Mouse (Mus musculus): ENCODE measurements around the gene Chit1. TPM values are rescaled to one million over a fixed set of nuclear protein-coding genes. Genes with fewer than 3 reads are reported as not detected.

Chit1 gene
- polyA plus RNA-seq, 1 experiment from 2014 or later, result 1.7 TPM

GRCm38 (mm10) chr1:134152626-134153590, 41.9 kb downstream of the Chit1 start:
- Histone ChIP-seq H3K4me3 (ENCODE audit: low read depth, low read length) (no peak overlapping the region), H3K9ac (ENCODE audit: low read depth, low read length) (no peak overlapping the region; the same call in 1 of the 2 replicates), H3K9me3 (replicated peaks; ENCODE audit: control insufficient read depth, low read length) (peaks cover 3% of the 10 kb centered on the region; the same call in 1 of the 2 replicates), H3K27me3 (ENCODE audit: control insufficient read depth, insufficient read depth, low read length) (no peaks in the 10 kb centered on the region), H3K4me1 (ENCODE audit: control insufficient read depth, insufficient read depth, low read length) (peaks cover 6% of the 10 kb centered on the region), H3K27ac (ENCODE audit: low read depth, low read length) (0 out of 2 replicates have a peak overlapping the region, but pooled peaks have one; percentile 12), H3K36me3 (ENCODE audit: control insufficient read depth, insufficient read depth, low read length) (no peaks in the 10 kb centered on the region), H3K4me2 (peak overlapping the region; percentile 9; the same call in 1 of the 2 replicates)
- 39% methylated on average over 21 of the region's 21 CpGs for WGBS (ENCODE audit: insufficient replicate concordance)
- no peak for ATAC-seq (replicated peaks; ENCODE audit: insufficient number of reproducible peaks, low FRiP score, low TSS enrichment)

- no peaks in the 10 kb centered on the region for H3K27me3 ChIP-seq (ENCODE audit: control insufficient read depth, insufficient read depth, low read length)
- no peak overlapping the region for H3K4me3 ChIP-seq (ENCODE audit: low read depth, low read length)
- no peak overlapping the region for H3K9ac ChIP-seq (ENCODE audit: low read depth, low read length)
- H3K4me2 ChIP-seq, result no peak overlapping the region
- WGBS (ENCODE audit: insufficient replicate concordance), result 76% methylated on average over 3 of the region's 3 CpGs
- H3K36me3 ChIP-seq (ENCODE audit: control insufficient read depth, insufficient read depth, low read length), result no peaks in the 10 kb centered on the region
- peaks cover 3% of the 10 kb centered on the region; the same call in 1 of the 2 replicates for H3K9me3 ChIP-seq (replicated peaks; ENCODE audit: control insufficient read depth, low read length)
- ATAC-seq (replicated peaks; ENCODE audit: insufficient number of reproducible peaks, low FRiP score, low TSS enrichment), result no peak
- peaks cover 6% of the 10 kb centered on the region for H3K4me1 ChIP-seq (ENCODE audit: control insufficient read depth, insufficient read depth, low read length)
- no peak overlapping the region for H3K27ac ChIP-seq (ENCODE audit: low read depth, low read length)
Measured at GRCm38 (mm10) chr1:134154121-134154520, 43.1 kb downstream of the Chit1 start.

DNA sequence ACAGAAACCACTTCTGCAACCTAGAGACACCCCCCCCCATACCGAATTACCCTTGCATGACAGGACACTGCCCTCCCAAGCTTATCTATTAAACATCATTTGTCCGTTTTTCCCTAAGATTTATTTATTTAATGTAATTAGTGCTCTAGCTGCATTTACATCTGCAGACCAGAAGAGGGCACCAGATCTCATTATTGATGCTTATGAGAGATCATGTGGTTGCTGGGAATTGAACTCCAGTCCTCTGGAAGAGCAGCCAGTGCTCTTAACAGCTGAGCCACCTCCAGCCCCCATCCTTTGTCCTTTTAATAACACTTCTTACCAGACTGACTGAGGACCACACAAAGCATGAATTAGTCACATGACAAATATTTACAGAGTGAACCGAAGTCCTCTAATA, 43.6 kb downstream of the Chit1 start:
- Histone ChIP-seq H3K9me3 (replicated peaks; ENCODE audit: control insufficient read depth, low read length) (peaks cover 3% of the 10 kb centered on the region; the same call in 1 of the 2 replicates), H3K4me1 (ENCODE audit: control insufficient read depth, insufficient read depth, low read length) (peaks cover 6% of the 10 kb centered on the region), H3K4me2 (no peak overlapping the region), H3K27me3 (ENCODE audit: control insufficient read depth, insufficient read depth, low read length) (no peaks in the 10 kb centered on the region), H3K36me3 (ENCODE audit: control insufficient read depth, insufficient read depth, low read length) (no peaks in the 10 kb centered on the region), H3K4me3 (ENCODE audit: low read depth, low read length) (no peak overlapping the region), H3K9ac (ENCODE audit: low read depth, low read length) (no peak overlapping the region), H3K27ac (ENCODE audit: low read depth, low read length) (no peak overlapping the region)
- 58% methylated on average over 3 of the region's 3 CpGs for WGBS (ENCODE audit: insufficient replicate concordance)
- ATAC-seq (replicated peaks; ENCODE audit: insufficient number of reproducible peaks, low FRiP score, low TSS enrichment), result no peak

- WGBS (ENCODE audit: insufficient replicate concordance), result 86% methylated on average over 3 of the region's 3 CpGs
- no peak overlapping the region for H3K4me2 ChIP-seq
- no peak overlapping the region for H3K4me3 ChIP-seq (ENCODE audit: low read depth, low read length)
- H3K36me3 ChIP-seq (ENCODE audit: control insufficient read depth, insufficient read depth, low read length), result no peaks in the 10 kb centered on the region
- H3K9me3 ChIP-seq (replicated peaks; ENCODE audit: control insufficient read depth, low read length), result no peaks in the 10 kb centered on the region
- no peak for ATAC-seq (replicated peaks; ENCODE audit: insufficient number of reproducible peaks, low FRiP score, low TSS enrichment)
- H3K27me3 ChIP-seq (ENCODE audit: control insufficient read depth, insufficient read depth, low read length), result no peaks in the 10 kb centered on the region
- no peak overlapping the region for H3K9ac ChIP-seq (ENCODE audit: low read depth, low read length)
- H3K4me1 ChIP-seq (ENCODE audit: control insufficient read depth, insufficient read depth, low read length), result no peaks in the 10 kb centered on the region
- no peak overlapping the region for H3K27ac ChIP-seq (ENCODE audit: low read depth, low read length)
Measured at GRCm38 (mm10) chr1:134160404-134160803, 49.4 kb downstream of the Chit1 start.

DNA sequence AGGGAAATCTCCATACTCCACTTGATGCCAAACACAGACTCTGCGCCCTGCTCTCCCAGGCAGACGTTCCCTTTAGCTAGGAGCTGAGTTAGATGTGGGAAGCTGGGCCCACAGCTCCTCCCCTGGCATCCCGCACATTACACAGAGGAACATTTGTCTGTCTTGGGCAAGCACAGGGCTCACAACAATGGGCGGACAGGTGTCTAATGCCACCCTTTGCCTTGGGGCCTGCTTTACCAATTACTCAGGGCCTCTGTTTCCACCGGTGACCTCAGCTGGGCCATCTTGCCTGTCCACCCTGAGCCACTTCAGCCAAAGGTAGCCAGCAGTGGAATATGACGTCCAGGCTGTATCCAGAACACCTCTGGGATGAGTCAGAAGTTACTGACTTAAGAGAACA, 50.4 kb downstream of the Chit1 start:
- H3K4me3 ChIP-seq (ENCODE audit: low read depth, low read length), result no peak overlapping the region
- no peak overlapping the region; the same call in 1 of the 2 replicates for H3K27ac ChIP-seq (ENCODE audit: low read depth, low read length)
- no peak overlapping the region for H3K9ac ChIP-seq (ENCODE audit: low read depth, low read length)
- H3K4me1 ChIP-seq (ENCODE audit: control insufficient read depth, insufficient read depth, low read length), result no peaks in the 10 kb centered on the region
- no peaks in the 10 kb centered on the region for H3K27me3 ChIP-seq (ENCODE audit: control insufficient read depth, insufficient read depth, low read length)
- H3K9me3 ChIP-seq (replicated peaks; ENCODE audit: control insufficient read depth, low read length), result no peaks in the 10 kb centered on the region
- 76% methylated on average over 6 of the region's 6 CpGs for WGBS (ENCODE audit: insufficient replicate concordance)
- H3K4me2 ChIP-seq, result no peak overlapping the region
- no peak for ATAC-seq (replicated peaks; ENCODE audit: insufficient number of reproducible peaks, low FRiP score, low TSS enrichment)
- H3K36me3 ChIP-seq (ENCODE audit: control insufficient read depth, insufficient read depth, low read length), result no peaks in the 10 kb centered on the region

GRCm38 (mm10) chr1:134162510-134163225, 51.6 kb downstream of the Chit1 start:
- H3K9ac ChIP-seq (ENCODE audit: low read depth, low read length), result no peak overlapping the region
- no peak overlapping the region for H3K4me2 ChIP-seq
- no peak overlapping the region for H3K4me3 ChIP-seq (ENCODE audit: low read depth, low read length)
- no peak for ATAC-seq (replicated peaks; ENCODE audit: insufficient number of reproducible peaks, low FRiP score, low TSS enrichment)
- no peaks in the 10 kb centered on the region for H3K36me3 ChIP-seq (ENCODE audit: control insufficient read depth, insufficient read depth, low read length)
- peaks cover 2% of the 10 kb centered on the region; the same call in 1 of the 2 replicates for H3K4me1 ChIP-seq (ENCODE audit: control insufficient read depth, insufficient read depth, low read length)
- 77% methylated on average over 6 of the region's 6 CpGs for WGBS (ENCODE audit: insufficient replicate concordance)
- H3K27ac ChIP-seq (ENCODE audit: low read depth, low read length), result no peak overlapping the region
- H3K9me3 ChIP-seq (replicated peaks; ENCODE audit: control insufficient read depth, low read length), result no peaks in the 10 kb centered on the region
- no peaks in the 10 kb centered on the region for H3K27me3 ChIP-seq (ENCODE audit: control insufficient read depth, insufficient read depth, low read length)

DNA sequence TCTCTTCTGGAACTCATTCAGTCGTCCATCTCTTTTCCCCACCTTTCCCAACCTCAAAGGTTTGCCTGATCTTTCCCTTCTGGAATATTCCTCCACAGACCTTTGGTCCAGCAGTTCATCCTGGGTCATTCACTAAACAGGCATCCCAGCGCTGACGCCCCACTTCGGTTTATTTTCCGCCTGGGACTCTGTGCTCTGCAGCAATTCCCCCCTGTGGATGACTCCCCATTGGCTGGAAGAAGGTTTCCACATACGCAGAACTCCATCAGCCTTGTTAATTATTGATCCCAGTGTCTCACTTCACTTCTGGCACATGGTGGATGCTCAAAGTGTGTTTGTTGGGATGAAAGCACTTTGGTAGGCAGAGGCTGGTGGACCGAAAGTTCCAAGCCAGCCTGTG, 52.4 kb downstream of the Chit1 start:
- WGBS (ENCODE audit: insufficient replicate concordance), result 86% methylated on average over 7 of the region's 7 CpGs

DNA sequence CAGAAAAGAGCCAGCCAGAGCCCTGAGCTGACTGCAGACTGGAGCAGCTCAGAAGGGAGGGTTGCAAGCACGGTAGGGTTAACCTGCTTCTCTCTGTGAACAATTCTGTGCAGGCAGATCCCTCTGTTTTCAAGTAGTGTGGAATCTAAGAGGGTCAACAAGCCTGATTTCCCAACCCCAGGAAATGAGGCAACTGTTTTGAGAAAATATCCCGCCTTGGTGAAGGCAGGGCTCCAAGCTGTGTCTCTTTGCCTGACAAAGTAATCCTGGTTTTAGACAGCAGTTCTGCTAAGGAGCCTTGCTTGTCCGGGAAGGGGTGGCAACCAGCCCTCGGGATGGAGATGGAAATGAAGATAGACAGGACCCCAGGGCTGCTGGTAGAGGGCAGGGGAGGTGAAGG, 53.4 kb downstream of the Chit1 start:
- H3K9ac ChIP-seq (ENCODE audit: low read depth, low read length), result no peak overlapping the region
- no peak overlapping the region for H3K27ac ChIP-seq (ENCODE audit: low read depth, low read length)
- H3K4me1 ChIP-seq (ENCODE audit: control insufficient read depth, insufficient read depth, low read length), result peaks cover 3% of the 10 kb centered on the region; the same call in 1 of the 2 replicates
- no peaks in the 10 kb centered on the region for H3K27me3 ChIP-seq (ENCODE audit: control insufficient read depth, insufficient read depth, low read length)
- H3K36me3 ChIP-seq (ENCODE audit: control insufficient read depth, insufficient read depth, low read length), result no peaks in the 10 kb centered on the region
- no peaks in the 10 kb centered on the region for H3K9me3 ChIP-seq (replicated peaks; ENCODE audit: control insufficient read depth, low read length)
- ATAC-seq (replicated peaks; ENCODE audit: insufficient number of reproducible peaks, low FRiP score, low TSS enrichment), result no peak
- H3K4me2 ChIP-seq, result no peak overlapping the region
- H3K4me3 ChIP-seq (ENCODE audit: low read depth, low read length), result no peak overlapping the region
- 60% methylated on average over 4 of the region's 4 CpGs for WGBS (ENCODE audit: insufficient replicate concordance)

More for the DNA sequence above, 52.4 kb downstream of the Chit1 start:
- no peak overlapping the region for H3K27ac ChIP-seq (ENCODE audit: low read depth, low read length)
- H3K4me3 ChIP-seq (ENCODE audit: low read depth, low read length), result no peak overlapping the region
- ATAC-seq (replicated peaks; ENCODE audit: insufficient number of reproducible peaks, low FRiP score, low TSS enrichment), result no peak
- peaks cover 3% of the 10 kb centered on the region; the same call in 1 of the 2 replicates for H3K4me1 ChIP-seq (ENCODE audit: control insufficient read depth, insufficient read depth, low read length)
- no peaks in the 10 kb centered on the region for H3K27me3 ChIP-seq (ENCODE audit: control insufficient read depth, insufficient read depth, low read length)
- H3K4me2 ChIP-seq, result no peak overlapping the region
- H3K36me3 ChIP-seq (ENCODE audit: control insufficient read depth, insufficient read depth, low read length), result no peaks in the 10 kb centered on the region
- no peaks in the 10 kb centered on the region for H3K9me3 ChIP-seq (replicated peaks; ENCODE audit: control insufficient read depth, low read length)
- H3K9ac ChIP-seq (ENCODE audit: low read depth, low read length), result no peak overlapping the region
